Mouse (Mus musculus): ENCODE measurements around the gene Mrpl49.

The Mrpl49 gene

GRCm38 (mm10) chr19:6057313-6058096 lies at the start of gene Mrpl49, which contains the start of gene Fau:
Mrpl49 (minus strand) TSS chr19:6057785.
Fau (plus strand) TSS chr19:6057844.
- ChIA-PET POLR2A (interaction anchor here (0.5 to 47.9 kb wide), 45 partner anchors 1 to 568 kb away, joined by 3 to 1520 read pairs (median 4); partner anchors contain the start of genes Cdca5 (in 3 of the 4), Syvn1 (in 3 of the 4), Zfpl1 (in 3 of the 4) and Gm28374 (in 2 of the 4)), CTCF (interaction anchor here in 2 of 4 experiments (0.6 to 0.9 kb wide), 3 partner anchors 14 to 271 kb away, joined by 3 to 4 read pairs (median 3); no protein-coding TSS in a partner anchor)

GRCm38 (mm10) chr19:6105586-6105985 lies 48.0 kb upstream of the Mrpl49 start, which contains the start of gene Naaladl1:
Naaladl1 (plus strand) TSS chr19:6105782.
- CTCF ChIA-PET, result no interaction called here
- POLR2A ChIA-PET, result interaction anchor here in 3 of 4 experiments (0.5 to 11.0 kb wide), 6 partner anchors 13 to 64 kb away, joined by 3 to 137 read pairs (median 3); partner anchors contain the start of genes AC131692.1 (in 1 of the 3), Cdca5 (in 1 of the 3), Fau (in 1 of the 3) and Mrpl49 (in 1 of the 3)

DNA sequence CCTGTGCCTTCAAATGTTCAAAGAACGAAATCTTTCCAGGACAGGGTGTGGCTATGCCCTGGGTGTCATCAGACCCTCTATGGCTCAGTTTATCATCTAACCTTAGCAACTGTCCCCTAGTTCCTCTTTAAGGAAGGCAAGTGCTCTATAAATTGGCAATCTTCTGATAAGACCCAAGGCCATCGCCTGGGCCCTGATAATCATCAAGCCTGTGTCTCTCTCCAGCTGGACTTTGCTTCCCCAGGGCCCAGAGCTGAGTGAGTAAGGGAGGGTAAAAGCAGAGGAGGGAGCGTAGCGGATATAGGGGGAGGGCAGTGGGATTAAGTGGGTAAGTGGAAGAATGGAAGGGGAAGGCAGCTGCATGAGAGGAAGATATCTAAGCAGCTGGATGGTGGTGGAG lies 46.9 kb upstream of the Mrpl49 start:
- CTCF ChIA-PET, result no interaction called here
- POLR2A ChIA-PET, result interaction anchor here in 3 of 4 experiments (0.6 to 11.0 kb wide), 7 partner anchors 13 to 147 kb away, joined by 3 to 137 read pairs (median 4); partner anchors contain the start of genes Sac3d1 (in 2 of the 3), AC131692.1 (in 1 of the 3), Arl2 (in 1 of the 3) and Cdca5 (in 1 of the 3)

DNA sequence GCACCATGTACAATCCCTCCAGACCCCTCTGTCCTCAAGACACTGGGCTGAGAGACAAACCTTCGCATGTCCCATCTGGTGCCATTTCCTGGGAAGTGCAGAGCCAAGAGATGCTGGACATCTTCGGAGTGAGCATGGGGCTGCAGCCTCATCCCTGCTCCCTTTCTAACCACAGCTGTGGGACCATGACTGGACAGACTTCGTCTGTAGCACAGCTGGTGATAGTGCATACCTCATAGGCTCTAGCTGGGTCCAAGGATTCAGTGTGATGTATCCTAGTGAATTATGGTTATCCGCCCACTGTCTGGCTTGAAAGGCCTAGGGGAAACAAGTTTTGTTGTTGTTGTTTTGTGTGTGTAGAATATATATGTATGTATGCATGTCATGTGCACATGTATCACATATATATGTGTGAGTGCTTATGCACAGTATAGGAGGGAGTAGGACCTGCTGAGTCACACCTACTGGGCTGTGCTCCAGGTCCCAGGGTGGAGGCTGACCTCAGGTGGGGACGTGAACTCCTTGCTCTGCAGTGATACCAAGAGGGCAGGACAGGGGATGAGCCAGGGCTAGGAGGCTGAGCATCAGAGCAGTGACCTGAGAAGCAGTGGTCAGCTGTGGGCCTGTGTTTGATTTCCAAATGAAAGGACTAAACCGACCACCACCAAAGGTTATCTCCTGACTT lies 44.7 kb upstream of the Mrpl49 start:
- CTCF ChIA-PET, result interaction anchor here in 1 of 4 experiments (2.4 kb wide), 1 partner anchor 315 kb away, joined by 7 read pairs; no protein-coding TSS in a partner anchor
- POLR2A ChIA-PET, result interaction anchor here in 3 of 4 experiments (0.7 to 11.0 kb wide), 10 partner anchors 10 to 46 kb away, joined by 3 to 137 read pairs (median 6); partner anchors contain the start of genes AC131692.1 (in 1 of the 3), Cdca5 (in 1 of the 3), Snx15 (in 1 of the 3) and Tm7sf2 (in 1 of the 3)

DNA sequence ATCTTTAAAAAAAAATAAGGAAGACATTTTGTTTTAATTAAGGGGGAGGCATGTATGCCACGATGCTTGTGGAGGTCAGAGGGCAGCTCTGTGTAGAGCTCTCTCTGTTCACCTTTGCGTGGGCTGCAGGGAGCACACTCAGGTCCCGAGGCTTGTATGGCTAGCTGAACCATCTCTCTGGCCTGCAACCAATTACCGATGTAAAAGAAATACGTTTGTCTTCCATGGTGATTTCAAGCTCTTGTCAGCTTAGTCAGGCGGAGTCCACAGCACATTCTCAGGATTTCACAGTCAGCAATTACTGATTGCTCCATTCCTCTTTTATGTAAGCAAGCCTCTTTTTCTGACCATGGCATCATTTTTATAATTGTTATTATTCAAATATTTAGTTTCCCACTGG lies 43.6 kb upstream of the Mrpl49 start:
- ChIA-PET CTCF (interaction anchor here in 1 of 4 experiments (0.6 kb wide), 1 partner anchor 145 kb away, joined by 4 read pairs; no protein-coding TSS in a partner anchor), POLR2A (interaction anchor here in 3 of 4 experiments (0.5 to 11.0 kb wide), 13 partner anchors 10 to 1890 kb away, joined by 3 to 137 read pairs (median 3); partner anchors contain the start of genes AC131692.1 (in 1 of the 3), Cdca5 (in 1 of the 3), Sac3d1 (in 1 of the 3) and Tm7sf2 (in 1 of the 3))

DNA sequence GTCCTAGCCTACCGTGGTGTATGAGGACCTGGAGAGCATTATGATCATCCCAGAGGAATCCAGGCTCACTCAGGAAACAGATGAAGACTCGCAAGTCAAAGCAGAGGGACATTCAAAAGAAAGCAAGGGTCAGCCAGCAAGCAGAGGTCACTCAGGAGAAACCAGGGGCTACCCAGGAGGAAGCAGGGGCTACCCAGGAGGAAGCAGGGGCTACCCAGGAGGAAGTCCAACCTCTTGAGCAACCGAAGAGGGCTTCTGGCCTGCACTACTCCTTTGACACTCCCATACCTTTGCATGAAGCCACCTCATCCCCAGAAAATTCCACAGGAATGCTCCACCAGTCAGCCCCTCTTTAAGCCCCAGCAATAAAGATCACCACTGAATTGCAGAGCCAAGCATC lies 40.3 kb upstream of the Mrpl49 start:
- ChIA-PET POLR2A (interaction anchor here in 3 of 4 experiments (0.6 to 43.4 kb wide), 8 partner anchors 11 to 517 kb away, joined by 3 to 1520 read pairs (median 6); partner anchors contain the start of genes Cdca5 (in 2 of the 3), Zfpl1 (in 2 of the 3), Fau (in 1 of the 3) and Gm28374 (in 1 of the 3)), CTCF (no interaction called here)

DNA sequence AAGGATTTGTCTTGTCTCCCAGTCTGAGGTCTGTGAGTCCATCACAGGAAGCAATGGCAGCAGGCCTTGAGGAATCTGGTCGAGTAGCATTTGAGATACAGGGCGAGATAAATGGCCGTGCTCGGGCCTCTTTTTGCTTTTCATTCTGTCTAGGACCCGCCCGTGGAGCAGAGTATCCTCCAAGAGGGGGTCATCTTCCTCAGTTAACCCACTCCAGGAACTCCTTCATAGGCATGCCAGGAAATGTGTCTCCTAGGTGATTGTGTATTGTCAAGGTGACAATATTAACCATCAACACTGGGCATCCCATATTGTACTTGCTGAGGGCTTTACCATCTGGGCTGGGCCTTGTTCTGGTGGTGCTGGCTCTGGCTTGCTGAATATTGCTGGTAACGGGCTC lies 36.5 kb upstream of the Mrpl49 start, which contains the start of gene AC131692.1:
Gene AC131692.1 (plus strand): TSS at position 301 of the 400 bp plus-strand sequence.
- POLR2A ChIA-PET, result interaction anchor here in 2 of 4 experiments (0.6 to 43.4 kb wide), 9 partner anchors 9 to 35 kb away, joined by 3 to 1520 read pairs (median 7); partner anchors contain the start of genes Cdca5 (in 2 of the 2), Tm7sf2 (in 2 of the 2), Vps51 (in 2 of the 2) and Zfpl1 (in 2 of the 2)
- CTCF ChIA-PET, result no interaction called here

GRCm38 (mm10) chr19:6088841-6089240 lies 31.3 kb upstream of the Mrpl49 start:
- ChIA-PET POLR2A (interaction anchor here (0.5 to 43.4 kb wide), 30 partner anchors 7 to 276 kb away, joined by 3 to 1520 read pairs (median 4); partner anchors contain the start of genes Mrpl49 (in 3 of the 4), Vps51 (in 3 of the 4), Cdc42ep2 (in 2 of the 4) and Fau (in 2 of the 4)), CTCF (interaction anchor here (0.6 to 1.9 kb wide), 6 partner anchors 21 to 479 kb away, joined by 3 to 9 read pairs (median 4); partner anchors contain the start of genes Arl2 (in 1 of the 4), Batf2 (in 1 of the 4) and Tm7sf2 (in 1 of the 4))

- CTCF ChIA-PET, result interaction anchor here (0.6 to 3.8 kb wide), 27 partner anchors 8 to 890 kb away, joined by 3 to 46 read pairs (median 4); partner anchors contain the start of genes Tm7sf2 (in 2 of the 4), Capn1 (in 1 of the 4), Cdc42bpg (in 1 of the 4) and Syvn1 (in 1 of the 4)
- POLR2A ChIA-PET, result interaction anchor here (0.5 to 43.4 kb wide), 171 partner anchors 8 to 1282 kb away, joined by 3 to 1520 read pairs (median 5); partner anchors contain the start of genes Vps51 (in 4 of the 4), Znhit2 (in 4 of the 4), Arl2 (in 3 of the 4) and Fau (in 3 of the 4)
These were observed 27.9 kb upstream of the Mrpl49 start for GRCm38 (mm10) chr19:6085417-6085879.

GRCm38 (mm10) chr19:6084478-6085248 lies 27.1 kb upstream of the Mrpl49 start, which contains the start of the genes Zfpl1 and Cdca5:
Zfpl1 (minus strand) TSS chr19:6084956.
Cdca5 (plus strand) TSS chr19:6084983.
- ChIA-PET POLR2A (interaction anchor here (0.5 to 43.4 kb wide), 130 partner anchors 8 to 1281 kb away, joined by 3 to 1520 read pairs (median 5); partner anchors contain the start of genes Znhit2 (in 4 of the 4), Fau (in 3 of the 4), Mrpl49 (in 3 of the 4) and Pola2 (in 3 of the 4)), CTCF (interaction anchor here (0.6 to 3.8 kb wide), 18 partner anchors 8 to 1031 kb away, joined by 3 to 46 read pairs (median 4); partner anchors contain the start of genes Tm7sf2 (in 2 of the 4), Arl2 (in 1 of the 4), Capn1 (in 1 of the 4) and Cdc42bpg (in 1 of the 4))

DNA sequence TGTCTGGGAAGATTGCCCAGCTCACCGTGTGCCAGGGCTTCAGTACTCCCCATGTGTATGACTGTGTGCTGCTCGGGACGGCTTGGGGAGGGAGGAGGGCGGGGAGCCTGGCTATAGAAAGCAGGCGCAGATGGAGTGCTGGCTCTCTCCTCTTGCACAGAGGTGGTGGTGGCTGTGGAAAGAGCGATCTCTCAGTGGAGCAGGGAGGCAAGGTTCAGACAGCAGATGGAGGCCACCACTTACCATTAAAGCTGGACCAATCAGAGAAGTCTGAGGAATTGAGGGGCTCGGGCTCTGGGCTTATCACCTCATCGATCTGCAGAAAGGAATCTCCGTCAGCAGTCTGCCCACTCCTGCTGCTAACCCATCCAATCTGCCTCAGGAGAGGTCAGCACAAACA lies 24.6 kb upstream of the Mrpl49 start, which contains the start of gene Gm28374:
Gene Gm28374 (minus strand): TSS at position 101 of the 400 bp plus-strand sequence.
- CTCF ChIA-PET, result interaction anchor here in 1 of 4 experiments (0.9 kb wide), 1 partner anchor 15 kb away, joined by 3 read pairs; no protein-coding TSS in a partner anchor
- POLR2A ChIA-PET, result interaction anchor here in 3 of 4 experiments (0.8 to 47.9 kb wide), 7 partner anchors 6 to 46 kb away, joined by 3 to 1520 read pairs (median 5); partner anchors contain the start of genes Tm7sf2 (in 3 of the 3), Fau (in 2 of the 3), Mrpl49 (in 2 of the 3) and Syvn1 (in 2 of the 3)

DNA sequence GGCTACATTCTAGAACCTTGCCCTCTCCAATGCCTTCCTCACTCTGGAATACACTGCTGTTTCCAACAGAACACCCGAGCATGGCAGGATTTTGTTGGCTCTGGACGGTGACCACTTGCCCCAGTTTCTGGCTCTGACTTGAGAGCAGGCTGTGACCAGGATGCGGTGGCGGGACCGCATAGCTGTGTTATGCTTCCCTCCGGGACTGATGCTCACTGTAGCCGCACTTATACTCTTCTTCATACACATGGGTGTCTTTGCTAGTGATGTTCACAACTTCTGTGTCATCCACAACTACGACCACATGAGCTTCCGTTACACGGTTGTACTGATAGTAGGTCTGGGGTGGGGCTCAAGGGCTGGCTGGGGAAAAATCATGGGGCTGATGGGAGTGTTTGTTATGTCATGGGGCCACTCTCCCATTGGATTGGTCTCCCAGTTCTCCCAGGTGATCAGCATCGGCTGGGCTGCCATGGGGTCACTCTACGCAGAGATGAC lies 22.4 kb upstream of the Mrpl49 start, which contains the start of gene Tmem262:
Gene Tmem262 (plus strand): TSS at position 51 of the 498 bp plus-strand sequence.
- POLR2A ChIA-PET, result interaction anchor here in 3 of 4 experiments (0.6 to 47.9 kb wide), 12 partner anchors 4 to 283 kb away, joined by 3 to 1520 read pairs (median 4); partner anchors contain the start of genes Fau (in 2 of the 3), Mrpl49 (in 2 of the 3), Sf1 (in 2 of the 3) and Syvn1 (in 2 of the 3)
- CTCF ChIA-PET, result interaction anchor here in 2 of 4 experiments (0.6 to 5.4 kb wide), 5 partner anchors 9 to 185 kb away, joined by 3 to 32 read pairs (median 5); partner anchors contain the start of gene Tm7sf2 (in 1 of the 2)

DNA sequence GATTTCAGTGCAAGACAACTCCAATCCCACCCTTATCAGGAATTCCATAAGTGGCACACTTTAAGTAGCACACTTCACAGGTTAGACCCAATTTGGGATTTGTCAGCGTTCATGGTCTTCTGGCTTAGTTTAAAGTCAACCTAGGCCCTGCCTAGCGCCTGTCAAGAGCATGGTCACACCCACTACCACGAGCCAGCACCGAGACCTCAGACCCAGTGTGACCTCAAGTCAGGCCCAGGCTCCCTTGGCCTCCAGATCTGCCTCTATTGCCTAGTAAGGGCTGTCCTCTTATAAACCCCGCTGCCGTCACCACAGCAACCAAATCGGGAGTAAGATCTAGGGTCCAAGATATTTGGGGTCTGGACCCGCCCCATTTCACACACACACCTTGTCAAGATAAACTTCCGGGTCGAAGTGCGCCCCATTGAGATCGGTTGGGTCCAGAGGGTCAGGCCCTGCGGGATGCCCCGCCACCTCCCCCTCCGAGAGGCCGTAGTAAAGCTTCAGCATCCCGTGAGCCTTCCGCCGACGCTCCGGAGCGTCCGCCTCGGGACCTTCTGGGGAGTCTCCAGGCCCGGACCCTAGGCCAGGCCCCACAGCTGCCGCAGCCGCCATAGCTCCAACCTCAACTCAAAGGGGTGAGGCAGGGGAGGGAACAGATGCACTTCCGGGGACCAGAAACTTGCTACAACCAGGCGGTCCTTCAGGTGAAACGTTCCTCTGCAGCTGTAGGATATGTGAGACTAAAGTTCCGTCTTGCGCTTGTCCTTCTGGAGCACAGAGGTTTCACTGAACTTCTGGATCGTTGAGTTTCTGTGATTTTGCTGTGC lies 19.2 kb upstream of the Mrpl49 start, which contains the start of gene Vps51:
Gene Vps51 (minus strand): TSS at position 668 of the 830 bp plus-strand sequence.
- CTCF ChIA-PET, result interaction anchor here in 1 of 4 experiments (0.9 to 5.4 kb wide), 5 partner anchors 9 to 152 kb away, joined by 3 to 32 read pairs (median 3); partner anchors contain the start of genes Cdc42ep2, Tm7sf2 and Znhit2
- POLR2A ChIA-PET, result interaction anchor here (0.6 to 47.9 kb wide), 38 partner anchors 0 to 989 kb away, joined by 3 to 1520 read pairs (median 4); partner anchors contain the start of genes Tm7sf2 (in 4 of the 4), Cdca5 (in 3 of the 4), Snx15 (in 3 of the 4) and Zfpl1 (in 3 of the 4)

- ChIA-PET POLR2A (interaction anchor here in 2 of 4 experiments (29.9 to 47.9 kb wide), 4 partner anchors 2 to 15 kb away, joined by 1277 to 1520 read pairs (median 1398); partner anchors contain the start of genes Cdca5 (in 2 of the 2), Fau (in 2 of the 2), Gm28374 (in 2 of the 2) and Mrpl49 (in 2 of the 2)), CTCF (interaction anchor here in 1 of 4 experiments (0.6 kb wide), 1 partner anchor 54 kb away, joined by 3 read pairs; the partner anchor contains the start of gene Snx15)
These were observed 16.3 kb upstream of the Mrpl49 start for GRCm38 (mm10) chr19:6073889-6074288.
